Mouse (Mus musculus): ENCODE measurements around the gene Nyx. TPM values are rescaled to one million over a fixed set of nuclear protein-coding genes. Genes with fewer than 3 reads are reported as not detected.

Gene Nyx
- total and polyA plus RNA-seq, 2 experiments from 2014 or later: 0.05 TPM; not detected in 1

GRCm38 (mm10) chrX:13482576-13482975 is 16.7 kb downstream of the Nyx start:
- Histone ChIP-seq H3K9ac (replicated peaks; ENCODE audit: low read depth, low read length) (no peak overlapping the region), H3K27me3 (ENCODE audit: control insufficient read depth, insufficient read depth, low read length) (peaks cover 22% of the 10 kb centered on the region), H3K36me3 (replicated peaks; ENCODE audit: control insufficient read depth, insufficient read depth, low read length) (no peaks in the 10 kb centered on the region), H3K27ac (ENCODE audit: low read depth) (no peak overlapping the region), H3K9me3 (replicated peaks; ENCODE audit: control insufficient read depth, low read length) (no peaks in the 10 kb centered on the region; the same call in 1 of the 2 replicates), H3K4me1 (ENCODE audit: control insufficient read depth, insufficient read depth) (no peaks in the 10 kb centered on the region), H3K4me2 (ENCODE audit: low read depth, low read length) (no peak overlapping the region), H3K4me3 (ENCODE audit: low read depth, low read length) (no peak overlapping the region)
- DNase-seq (ENCODE audit: low spot score) (no peak), ATAC-seq (ENCODE audit: insufficient read depth, low read depth) (no peak)
- 67% methylated on average over 1 of the region's 1 CpGs for WGBS
- no peak for TF ChIP-seq CTCF (IDR thresholded peaks at IDR 0.05; ENCODE audit: low read depth)
- TF ChIP-seq EP300 (IDR thresholded peaks at IDR 0.05; ENCODE audit: low read depth): no peak

GRCm38 (mm10) chrX:13484447-13484846 is 18.5 kb downstream of the Nyx start:
- TF ChIP-seq CTCF (IDR thresholded peaks at IDR 0.05; ENCODE audit: low read depth) (no peak), EP300 (IDR thresholded peaks at IDR 0.05; ENCODE audit: low read depth) (no peak)
- no peaks in the 10 kb centered on the region; the same call in 1 of the 2 replicates for H3K9me3 ChIP-seq (replicated peaks; ENCODE audit: control insufficient read depth, low read length)
- DNase-seq (ENCODE audit: low spot score) (no peak), ATAC-seq (ENCODE audit: insufficient read depth, low read depth) (no peak)
- no peaks in the 10 kb centered on the region for H3K36me3 ChIP-seq (replicated peaks; ENCODE audit: control insufficient read depth, insufficient read depth, low read length)
- no peak overlapping the region for H3K9ac ChIP-seq (replicated peaks; ENCODE audit: low read depth, low read length)
- no peak overlapping the region for H3K27ac ChIP-seq (ENCODE audit: low read depth)
- H3K27me3 ChIP-seq (ENCODE audit: control insufficient read depth, insufficient read depth, low read length): peaks cover 22% of the 10 kb centered on the region
- no peaks in the 10 kb centered on the region for H3K4me1 ChIP-seq (ENCODE audit: control insufficient read depth, insufficient read depth)
- H3K4me2 ChIP-seq (ENCODE audit: low read depth, low read length): no peak overlapping the region
- H3K4me3 ChIP-seq (ENCODE audit: low read depth, low read length): no peak overlapping the region

- H3K4me1 ChIP-seq (ENCODE audit: control insufficient read depth, insufficient read depth): no peaks in the 10 kb centered on the region
- H3K4me3 ChIP-seq (ENCODE audit: low read depth, low read length): no peak overlapping the region
- TF ChIP-seq CTCF (IDR thresholded peaks at IDR 0.05; ENCODE audit: low read depth) (no peak), EP300 (IDR thresholded peaks at IDR 0.05; ENCODE audit: low read depth) (no peak)
- DNase-seq (ENCODE audit: low spot score) (no peak), ATAC-seq (ENCODE audit: insufficient read depth, low read depth) (no peak)
- no peak overlapping the region for H3K4me2 ChIP-seq (ENCODE audit: low read depth, low read length)
- H3K36me3 ChIP-seq (replicated peaks; ENCODE audit: control insufficient read depth, insufficient read depth, low read length): no peaks in the 10 kb centered on the region
- H3K27me3 ChIP-seq (ENCODE audit: control insufficient read depth, insufficient read depth, low read length): peaks cover 16% of the 10 kb centered on the region
- H3K27ac ChIP-seq (ENCODE audit: low read depth): no peak overlapping the region
- no peaks in the 10 kb centered on the region; the same call in 1 of the 2 replicates for H3K9me3 ChIP-seq (replicated peaks; ENCODE audit: control insufficient read depth, low read length)
- 68% methylated on average over 3 of the region's 3 CpGs for WGBS
- H3K9ac ChIP-seq (replicated peaks; ENCODE audit: low read depth, low read length): no peak overlapping the region
These were observed 23.1 kb downstream of the Nyx start for GRCm38 (mm10) chrX:13489001-13489400.

- ATAC-seq (ENCODE audit: insufficient read depth, low read depth) (no peak), DNase-seq (ENCODE audit: low spot score) (no peak)
- Histone ChIP-seq H3K36me3 (replicated peaks; ENCODE audit: control insufficient read depth, insufficient read depth, low read length) (no peaks in the 10 kb centered on the region), H3K9me3 (replicated peaks; ENCODE audit: control insufficient read depth, low read length) (no peaks in the 10 kb centered on the region; the same call in 1 of the 2 replicates), H3K27ac (ENCODE audit: low read depth) (no peak overlapping the region), H3K9ac (replicated peaks; ENCODE audit: low read depth, low read length) (no peak overlapping the region), H3K4me1 (ENCODE audit: control insufficient read depth, insufficient read depth) (no peaks in the 10 kb centered on the region), H3K4me2 (ENCODE audit: low read depth, low read length) (no peak overlapping the region), H3K27me3 (ENCODE audit: control insufficient read depth, insufficient read depth, low read length) (peaks cover 12% of the 10 kb centered on the region), H3K4me3 (ENCODE audit: low read depth, low read length) (no peak overlapping the region)
- TF ChIP-seq CTCF (IDR thresholded peaks at IDR 0.05; ENCODE audit: low read depth): no peak
- no peak for TF ChIP-seq EP300 (IDR thresholded peaks at IDR 0.05; ENCODE audit: low read depth)
- WGBS: 62% methylated on average over 1 of the region's 1 CpGs
These were observed 23.9 kb downstream of the Nyx start for GRCm38 (mm10) chrX:13489761-13490160.

- Histone ChIP-seq H3K4me3 (ENCODE audit: low read depth, low read length) (no peak overlapping the region), H3K36me3 (replicated peaks; ENCODE audit: control insufficient read depth, insufficient read depth, low read length) (no peaks in the 10 kb centered on the region), H3K27ac (ENCODE audit: low read depth) (no peak overlapping the region), H3K9me3 (replicated peaks; ENCODE audit: control insufficient read depth, low read length) (no peaks in the 10 kb centered on the region; the same call in 1 of the 2 replicates), H3K9ac (replicated peaks; ENCODE audit: low read depth, low read length) (no peak overlapping the region), H3K4me2 (ENCODE audit: low read depth, low read length) (no peak overlapping the region), H3K27me3 (ENCODE audit: control insufficient read depth, insufficient read depth, low read length) (peaks cover 10% of the 10 kb centered on the region), H3K4me1 (ENCODE audit: control insufficient read depth, insufficient read depth) (no peaks in the 10 kb centered on the region)
- 44% methylated on average over 3 of the region's 3 CpGs for WGBS
- ATAC-seq (ENCODE audit: insufficient read depth, low read depth) (no peak), DNase-seq (ENCODE audit: low spot score) (no peak)
- TF ChIP-seq EP300 (IDR thresholded peaks at IDR 0.05; ENCODE audit: low read depth): no peak
- no peak for TF ChIP-seq CTCF (IDR thresholded peaks at IDR 0.05; ENCODE audit: low read depth)
These were observed 25.0 kb downstream of the Nyx start for GRCm38 (mm10) chrX:13490941-13491340.

- Histone ChIP-seq H3K4me2 (ENCODE audit: low read depth, low read length) (no peak overlapping the region), H3K9me3 (replicated peaks; ENCODE audit: control insufficient read depth, low read length) (no peaks in the 10 kb centered on the region), H3K36me3 (replicated peaks; ENCODE audit: control insufficient read depth, insufficient read depth, low read length) (no peaks in the 10 kb centered on the region), H3K4me3 (ENCODE audit: low read depth, low read length) (no peak overlapping the region), H3K27ac (ENCODE audit: low read depth) (no peak overlapping the region), H3K27me3 (ENCODE audit: control insufficient read depth, insufficient read depth, low read length) (no peaks in the 10 kb centered on the region; the same call in 1 of the 2 replicates), H3K9ac (replicated peaks; ENCODE audit: low read depth, low read length) (no peak overlapping the region), H3K4me1 (ENCODE audit: control insufficient read depth, insufficient read depth) (no peaks in the 10 kb centered on the region)
- ATAC-seq (ENCODE audit: insufficient read depth, low read depth): no peak
- TF ChIP-seq EP300 (IDR thresholded peaks at IDR 0.05; ENCODE audit: low read depth): no peak
- no peak for TF ChIP-seq CTCF (IDR thresholded peaks at IDR 0.05; ENCODE audit: low read depth)
- no peak for DNase-seq (ENCODE audit: low spot score)
These were observed 27.0 kb downstream of the Nyx start for GRCm38 (mm10) chrX:13492922-13493321.
